Mouse (Mus musculus): ENCODE data around the gene Tmigd3. TPM values are rescaled to one million over a fixed set of nuclear protein-coding genes. Genes with fewer than 3 reads are reported as not detected.

Tmigd3 gene
- total and polyA plus RNA-seq, 3 experiments, result 0.31 TPM; not detected in 2

DNA sequence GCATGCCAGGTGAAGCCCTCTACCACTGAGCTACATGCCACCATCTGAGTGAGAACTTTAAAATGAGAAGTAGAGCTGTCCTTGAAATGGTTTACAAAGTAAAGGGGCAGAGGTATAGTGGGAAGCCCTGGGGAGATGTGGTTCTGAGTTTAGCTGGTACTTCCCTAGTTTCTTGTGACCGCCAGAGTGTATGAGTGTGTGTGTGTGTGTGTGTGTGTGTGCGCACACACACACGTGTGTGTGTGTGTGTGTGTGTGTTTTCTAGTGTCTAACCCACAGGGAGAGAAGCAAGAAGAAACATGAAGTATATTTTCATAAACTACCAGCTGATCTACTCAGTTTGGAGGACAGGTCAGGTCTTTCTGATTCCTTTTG lies 57.5 kb downstream of the Tmigd3 start:
- Histone ChIP-seq H3K79me2 (replicated peaks; ENCODE audit: control insufficient read depth, insufficient read depth, low read length) (no peaks in the 10 kb centered on the region), H3K9ac (ENCODE audit: low read depth, low read length) (no peak overlapping the region), H3K27ac (no peak overlapping the region), H3K4me1 (ENCODE audit: control insufficient read depth, insufficient read depth, low read length) (no peaks in the 10 kb centered on the region), H3K4me3 (no peak overlapping the region), H3K27me3 (ENCODE audit: control insufficient read depth, insufficient read depth, low read length) (no peaks in the 10 kb centered on the region), H3K36me3 (ENCODE audit: control insufficient read depth, insufficient read depth, low read length) (no peaks in the 10 kb centered on the region)
- intact Hi-C loops (cut with DNase I), result no loop called here
- no peak for TF ChIP-seq POLR2A (IDR thresholded peaks at IDR 0.05; ENCODE audit: insufficient read depth, low read depth, low read length)
- TF ChIP-seq CTCF (IDR thresholded peaks at IDR 0.05), result no peak
- no peak for TF ChIP-seq EP300 (IDR thresholded peaks at IDR 0.05; ENCODE audit: insufficient read depth, low read depth, low read length)
- DNase-seq, result no peak
- 89% methylated on average over 3 of the region's 3 CpGs for WGBS

DNA sequence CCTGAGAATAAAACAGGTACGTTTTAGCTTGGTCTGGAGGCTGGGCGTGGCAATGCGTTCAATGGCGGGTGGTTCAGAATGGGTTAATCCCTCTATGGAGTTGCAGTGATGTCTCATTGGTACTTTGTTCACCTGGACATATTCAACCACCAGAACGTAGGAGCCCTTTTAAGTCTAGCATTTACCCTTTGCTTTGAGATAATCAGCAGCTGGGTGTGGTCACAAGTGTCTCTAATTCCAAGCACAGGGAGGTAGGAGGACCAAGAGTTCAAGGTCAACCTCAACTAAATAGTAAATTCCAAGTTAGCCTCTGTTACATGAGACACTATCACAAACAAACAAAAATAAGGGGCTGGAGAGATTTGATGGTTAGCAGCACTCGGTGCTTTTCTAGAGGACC lies 58.1 kb downstream of the Tmigd3 start:
- intact Hi-C loops (cut with DNase I), result no loop called here
- Histone ChIP-seq H3K4me3 (no peak overlapping the region), H3K9ac (ENCODE audit: low read depth, low read length) (no peak overlapping the region), H3K27ac (no peak overlapping the region), H3K79me2 (replicated peaks; ENCODE audit: control insufficient read depth, insufficient read depth, low read length) (no peaks in the 10 kb centered on the region), H3K36me3 (ENCODE audit: control insufficient read depth, insufficient read depth, low read length) (no peaks in the 10 kb centered on the region), H3K4me1 (ENCODE audit: control insufficient read depth, insufficient read depth, low read length) (no peaks in the 10 kb centered on the region), H3K27me3 (ENCODE audit: control insufficient read depth, insufficient read depth, low read length) (no peaks in the 10 kb centered on the region)
- TF ChIP-seq POLR2A (IDR thresholded peaks at IDR 0.05; ENCODE audit: insufficient read depth, low read depth, low read length), result no peak
- TF ChIP-seq CTCF (IDR thresholded peaks at IDR 0.05), result no peak
- DNase-seq, result no peak
- WGBS, result 85% methylated on average over 6 of the region's 6 CpGs

DNA sequence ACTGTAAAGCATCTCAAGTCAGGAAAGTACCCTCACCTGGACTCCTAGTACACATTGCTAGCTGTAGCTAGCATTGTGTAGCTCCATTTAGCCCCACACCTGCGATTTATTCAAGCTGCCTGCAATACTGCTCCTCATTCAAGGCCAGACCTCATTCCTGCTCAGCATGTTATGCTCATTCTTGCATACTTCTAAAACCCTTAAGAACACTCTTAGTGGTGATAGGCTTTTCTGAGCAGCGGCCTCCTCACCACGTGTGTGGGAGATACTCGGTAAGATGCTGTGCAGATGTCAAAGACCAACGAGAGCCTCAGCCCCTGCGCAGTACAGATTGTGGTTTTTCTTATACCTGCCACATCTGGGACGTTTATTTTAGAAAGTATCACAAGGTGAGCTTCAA lies 59.1 kb downstream of the Tmigd3 start:
- no peak overlapping the region for H3K27ac ChIP-seq
- H3K79me2 ChIP-seq (replicated peaks; ENCODE audit: control insufficient read depth, insufficient read depth, low read length), result no peaks in the 10 kb centered on the region
- H3K4me3 ChIP-seq, result no peak overlapping the region
- no peaks in the 10 kb centered on the region for H3K36me3 ChIP-seq (ENCODE audit: control insufficient read depth, insufficient read depth, low read length)
- no peak for DNase-seq
- WGBS, result 74% methylated on average over 7 of the region's 7 CpGs
- H3K4me1 ChIP-seq (ENCODE audit: control insufficient read depth, insufficient read depth, low read length), result peaks cover 2% of the 10 kb centered on the region
- no peaks in the 10 kb centered on the region for H3K27me3 ChIP-seq (ENCODE audit: control insufficient read depth, insufficient read depth, low read length)
- intact Hi-C loops (cut with DNase I), result no loop called here
- no peak overlapping the region for H3K9ac ChIP-seq (ENCODE audit: low read depth, low read length)
- TF ChIP-seq POLR2A (IDR thresholded peaks at IDR 0.05; ENCODE audit: insufficient read depth, low read depth, low read length) (no peak), CTCF (IDR thresholded peaks at IDR 0.05) (no peak), EP300 (IDR thresholded peaks at IDR 0.05; ENCODE audit: insufficient read depth, low read depth, low read length) (no peak)

DNA sequence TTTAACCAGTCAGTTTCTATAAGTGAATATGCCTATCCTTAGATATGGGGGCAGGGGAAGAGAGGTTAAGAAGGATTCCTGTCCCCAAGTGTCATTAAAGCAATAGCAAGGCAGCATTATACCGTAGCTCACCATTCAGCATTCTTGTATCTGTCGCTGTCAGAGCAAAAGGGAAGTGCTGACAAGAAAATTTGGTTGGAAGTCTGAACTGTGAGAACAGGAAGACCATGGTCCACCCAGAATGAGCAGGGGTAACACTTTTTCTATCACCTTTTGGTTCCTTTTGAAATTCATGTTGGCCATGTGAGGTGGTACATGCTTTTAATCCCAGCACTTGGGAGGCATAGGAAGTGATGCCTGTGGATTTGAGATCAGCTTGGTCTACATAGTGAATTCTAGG lies 60.4 kb downstream of the Tmigd3 start:
- H3K9ac ChIP-seq (ENCODE audit: low read depth, low read length), result no peak overlapping the region
- H3K27ac ChIP-seq, result no peak overlapping the region
- no peak overlapping the region for H3K4me3 ChIP-seq
- no peak for DNase-seq
- H3K27me3 ChIP-seq (ENCODE audit: control insufficient read depth, insufficient read depth, low read length), result no peaks in the 10 kb centered on the region
- no peaks in the 10 kb centered on the region for H3K79me2 ChIP-seq (replicated peaks; ENCODE audit: control insufficient read depth, insufficient read depth, low read length)
- WGBS, result 72% methylated on average over 2 of the region's 2 CpGs
- TF ChIP-seq POLR2A (IDR thresholded peaks at IDR 0.05; ENCODE audit: insufficient read depth, low read depth, low read length), result no peak
- TF ChIP-seq EP300 (IDR thresholded peaks at IDR 0.05; ENCODE audit: insufficient read depth, low read depth, low read length), result no peak
- TF ChIP-seq CTCF (IDR thresholded peaks at IDR 0.05), result no peak
- peaks cover 3% of the 10 kb centered on the region for H3K4me1 ChIP-seq (ENCODE audit: control insufficient read depth, insufficient read depth, low read length)
- no peaks in the 10 kb centered on the region for H3K36me3 ChIP-seq (ENCODE audit: control insufficient read depth, insufficient read depth, low read length)
- intact Hi-C loops (cut with DNase I), result no loop called here

DNA sequence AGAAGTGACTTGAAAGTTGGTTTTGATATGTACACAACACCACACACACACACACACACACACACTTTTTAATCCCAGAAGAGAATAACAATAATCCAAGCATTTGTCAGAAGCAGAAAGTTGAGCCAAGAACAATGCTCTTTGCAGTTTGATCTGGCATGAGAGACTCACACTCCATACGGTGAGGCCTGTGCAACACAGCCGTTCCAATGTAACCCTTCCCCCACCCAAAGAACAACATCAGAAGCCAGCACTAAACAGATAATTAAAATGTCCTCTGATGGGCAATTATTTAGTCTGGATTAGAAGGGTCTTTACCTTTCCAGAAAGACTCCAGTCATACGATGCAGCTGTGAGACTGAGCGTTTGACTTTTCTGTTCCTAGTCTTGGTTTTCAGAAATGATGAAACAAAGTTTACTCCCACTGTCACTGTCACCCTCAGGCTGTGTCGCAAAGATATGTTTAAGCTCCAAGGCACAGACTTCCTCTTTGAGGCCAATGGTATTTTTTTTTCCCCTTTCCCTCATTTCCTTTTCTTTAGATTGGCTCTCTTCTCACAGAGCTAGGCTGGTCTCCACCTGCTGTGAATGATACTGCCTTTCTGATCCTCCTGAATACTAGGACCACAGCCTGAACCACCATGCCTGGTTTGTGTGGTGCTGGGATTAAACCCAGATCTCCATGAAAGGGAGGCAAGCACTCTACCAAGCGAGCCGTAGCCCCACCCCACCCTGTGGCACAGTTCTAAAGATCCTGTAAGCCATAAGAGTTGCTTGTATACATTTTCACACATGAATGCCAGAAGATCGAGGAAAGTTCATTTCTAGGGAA lies 61.8 kb downstream of the Tmigd3 start, which contains the start of gene I830077J02Rik:
I830077J02Rik (minus strand) TSS at position 425 of the 832 bp plus-strand sequence.
- peaks cover 3% of the 10 kb centered on the region for H3K4me1 ChIP-seq (ENCODE audit: control insufficient read depth, insufficient read depth, low read length)
- intact Hi-C loops (cut with DNase I), result no loop called here
- no peak for TF ChIP-seq POLR2A (IDR thresholded peaks at IDR 0.05; ENCODE audit: insufficient read depth, low read depth, low read length)
- TF ChIP-seq EP300 (IDR thresholded peaks at IDR 0.05; ENCODE audit: insufficient read depth, low read depth, low read length), result no peak
- TF ChIP-seq CTCF (IDR thresholded peaks at IDR 0.05), result no peak
- no peaks in the 10 kb centered on the region for H3K36me3 ChIP-seq (ENCODE audit: control insufficient read depth, insufficient read depth, low read length)
- no peak for DNase-seq
- no peaks in the 10 kb centered on the region for H3K27me3 ChIP-seq (ENCODE audit: control insufficient read depth, insufficient read depth, low read length)
- H3K4me3 ChIP-seq, result no peak within 1 kb of the TSS
- no peaks in the 10 kb centered on the region for H3K79me2 ChIP-seq (replicated peaks; ENCODE audit: control insufficient read depth, insufficient read depth, low read length)
- no peak within 1 kb of the TSS for H3K9ac ChIP-seq (ENCODE audit: low read depth, low read length)
- 50% methylated on average over 8 of the region's 8 CpGs for WGBS
- H3K27ac ChIP-seq, result no peak within 1 kb of the TSS

DNA sequence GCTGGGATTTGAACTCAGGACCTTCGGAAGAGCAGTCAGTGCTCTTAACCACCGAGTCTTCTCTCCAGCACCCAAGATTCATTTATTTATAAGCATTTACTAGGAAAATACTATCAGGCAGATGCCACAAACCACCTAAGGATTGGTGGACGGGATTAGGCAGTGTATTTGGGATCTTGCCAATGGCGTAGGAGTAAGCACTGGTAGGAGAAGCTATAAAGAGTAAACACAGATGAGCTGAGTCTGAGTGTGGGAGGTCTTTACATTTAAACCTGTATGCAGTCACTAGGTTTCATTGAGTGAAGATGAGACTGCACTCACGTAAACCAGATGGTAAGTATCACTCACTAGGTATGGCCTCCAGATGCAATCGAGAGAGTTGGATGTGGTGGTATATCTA lies 63.2 kb downstream of the Tmigd3 start:
- DNase-seq, result no peak
- WGBS, result 88% methylated on average over 6 of the region's 6 CpGs
- H3K27me3 ChIP-seq (ENCODE audit: control insufficient read depth, insufficient read depth, low read length), result no peaks in the 10 kb centered on the region
- no peaks in the 10 kb centered on the region for H3K36me3 ChIP-seq (ENCODE audit: control insufficient read depth, insufficient read depth, low read length)
- H3K27ac ChIP-seq, result no peak overlapping the region
- intact Hi-C loops (cut with DNase I), result no loop called here
- no peak overlapping the region for H3K4me3 ChIP-seq
- TF ChIP-seq POLR2A (IDR thresholded peaks at IDR 0.05; ENCODE audit: insufficient read depth, low read depth, low read length), result no peak
- no peak for TF ChIP-seq EP300 (IDR thresholded peaks at IDR 0.05; ENCODE audit: insufficient read depth, low read depth, low read length)
- no peak for TF ChIP-seq CTCF (IDR thresholded peaks at IDR 0.05)
- H3K79me2 ChIP-seq (replicated peaks; ENCODE audit: control insufficient read depth, insufficient read depth, low read length), result no peaks in the 10 kb centered on the region
- peaks cover 3% of the 10 kb centered on the region for H3K4me1 ChIP-seq (ENCODE audit: control insufficient read depth, insufficient read depth, low read length)
- H3K9ac ChIP-seq (ENCODE audit: low read depth, low read length), result no peak overlapping the region

Data from heart, adult 2 months (tissue).